Mouse (Mus musculus): Measurements from ENCODE around the gene Olfr772. TPM values are rescaled to one million over a fixed set of nuclear protein-coding genes. Genes with fewer than 3 reads are reported as not detected.

Gene Olfr772
- polyA plus RNA-seq (2017; shearing (Covaris generic)) = not detected

DNA sequence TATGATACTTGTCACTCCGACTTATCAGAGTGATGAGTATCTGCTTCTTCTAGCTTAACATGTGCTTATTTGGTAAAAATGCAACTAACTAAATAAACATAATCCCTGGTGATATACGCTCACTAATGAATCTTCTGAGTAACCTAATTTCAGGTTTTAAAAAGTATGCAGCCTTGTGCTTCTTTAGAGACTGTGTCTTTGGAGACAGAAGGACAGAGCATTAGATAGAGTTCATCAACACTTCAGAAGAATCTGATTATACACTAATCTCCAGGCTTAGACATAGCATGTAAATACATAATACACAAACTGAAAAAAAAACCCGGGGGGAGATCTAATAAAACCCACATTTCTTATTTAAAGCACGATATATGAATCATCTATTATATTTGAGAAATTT is at the start of gene Olfr772:
Gene Olfr772, minus strand, starts transcription at position 101 of the 400 bp plus-strand sequence.

DNA sequence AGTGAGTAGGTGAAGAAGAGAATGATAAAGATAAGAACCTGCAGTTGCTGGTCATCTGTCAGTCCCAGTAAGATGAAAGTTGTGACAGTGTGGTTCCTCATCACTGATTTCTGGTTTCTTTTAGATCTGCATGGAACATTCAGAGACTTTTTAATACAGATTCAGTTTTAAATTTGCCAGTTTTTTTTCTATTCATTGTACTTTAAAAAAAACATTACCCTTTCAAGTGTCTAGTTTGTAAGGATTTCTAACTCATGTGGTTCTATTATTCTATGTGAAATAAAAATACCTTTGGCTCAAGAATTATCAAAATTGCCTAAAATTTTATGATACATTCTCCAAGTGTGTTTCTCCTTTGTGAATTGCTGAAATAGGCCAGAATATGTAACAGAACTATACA is 9.6 kb upstream of the Olfr772 start, which contains the start of gene Olfr773:
Gene Olfr773, minus strand, starts transcription at position 101 of the 400 bp plus-strand sequence.

GRCm38 (mm10) chr10:129164651-129165050 is 13.1 kb downstream of the Olfr772 start, which contains the start of gene Olfr771:
TSS of gene Olfr771 (minus strand) at chr10:129164751.

DNA sequence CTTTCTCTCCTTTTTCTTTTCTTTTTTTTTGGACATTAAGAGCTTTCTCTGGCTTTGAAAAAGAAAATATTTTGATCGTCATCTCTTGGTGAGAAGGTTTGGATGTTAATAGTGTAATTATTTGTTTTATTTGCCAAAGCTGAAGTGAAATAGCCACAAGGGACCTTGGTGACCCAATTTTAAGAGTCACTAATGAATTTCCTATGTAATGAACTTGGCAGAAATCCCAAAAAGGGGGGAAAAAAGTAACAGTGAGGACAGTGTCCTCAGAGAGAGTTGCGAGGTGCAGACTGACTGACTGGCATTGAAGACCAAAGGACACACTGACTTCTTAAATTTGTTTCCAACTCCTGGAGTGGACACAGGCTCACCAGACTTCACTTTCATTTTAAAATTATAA is 38.8 kb downstream of the Olfr772 start, which contains the start of gene Olfr770:
Gene Olfr770, minus strand, starts transcription at position 101 of the 400 bp plus-strand sequence.

Other genes starting within 250 kb of the Olfr772 start
- 10 to 100 TPM; 10.4 to 15.0 TPM for gene Itga7, start 244.1 kb downstream of the Olfr772 start, polyA plus RNA-seq (2017; shearing (Covaris generic))
- gene Mettl7b, start 216.9 kb downstream of the Olfr772 start, polyA plus RNA-seq (2017; shearing (Covaris generic)) = under 1 TPM in 1 of 2 experiments, not detected in 1; 0.33 TPM
- gene Olfr9, start 188.5 kb downstream of the Olfr772 start, polyA plus RNA-seq (2017; shearing (Covaris generic)) = not detected
- not detected for gene Olfr763, start 167.1 kb downstream of the Olfr772 start, polyA plus RNA-seq (2017; shearing (Covaris generic))
- under 1 TPM in 1 of 2 experiments, not detected in 1; 0.16 TPM for gene Olfr764-ps1, start 138.0 kb downstream of the Olfr772 start, polyA plus RNA-seq (2017; shearing (Covaris generic))
- not detected for gene Olfr765, start 127.9 kb downstream of the Olfr772 start, polyA plus RNA-seq (2017; shearing (Covaris generic))
- gene Olfr766-ps1, start 108.9 kb downstream of the Olfr772 start, polyA plus RNA-seq (2017; shearing (Covaris generic)) = not detected
- under 1 TPM in 1 of 2 experiments, not detected in 1; 0.02 TPM for gene Olfr767, start 95.0 kb downstream of the Olfr772 start, polyA plus RNA-seq (2017; shearing (Covaris generic))
- not detected for gene Olfr768, start 78.5 kb downstream of the Olfr772 start, polyA plus RNA-seq (2017; shearing (Covaris generic))
- under 1 TPM in 1 of 2 experiments, not detected in 1; 0.11 TPM for gene Olfr769, start 60.1 kb downstream of the Olfr772 start, polyA plus RNA-seq (2017; shearing (Covaris generic))
- not detected for gene Olfr770, start 38.9 kb downstream of the Olfr772 start, polyA plus RNA-seq (2017; shearing (Covaris generic))
- not detected for gene Olfr771, start 13.2 kb downstream of the Olfr772 start, polyA plus RNA-seq (2017; shearing (Covaris generic))
- under 1 TPM in 1 of 2 experiments, not detected in 1; 0.25 TPM for gene Olfr773, start 9.5 kb upstream of the Olfr772 start, polyA plus RNA-seq (2017; shearing (Covaris generic))
- gene Olfr774, start 58.3 kb upstream of the Olfr772 start, polyA plus RNA-seq (2017; shearing (Covaris generic)) = not detected
- gene Olfr775, start 70.5 kb upstream of the Olfr772 start, polyA plus RNA-seq (2017; shearing (Covaris generic)) = not detected
- not detected for gene Olfr776, start 81.2 kb upstream of the Olfr772 start, polyA plus RNA-seq (2017; shearing (Covaris generic))
- gene Olfr777, start 93.6 kb upstream of the Olfr772 start, polyA plus RNA-seq (2017; shearing (Covaris generic)) = not detected
- under 1 TPM in 1 of 2 experiments, not detected in 1; 0.09 TPM for gene Olfr780, start 140.2 kb upstream of the Olfr772 start, polyA plus RNA-seq (2017; shearing (Covaris generic))
- gene Olfr781, start 150.9 kb upstream of the Olfr772 start, polyA plus RNA-seq (2017; shearing (Covaris generic)) = not detected
- not detected for gene Olfr782, start 170.9 kb upstream of the Olfr772 start, polyA plus RNA-seq (2017; shearing (Covaris generic))
- gene Olfr784, start 206.2 kb upstream of the Olfr772 start, polyA plus RNA-seq (2017; shearing (Covaris generic)) = not detected
- not detected for gene Olfr785, start 227.5 kb upstream of the Olfr772 start, polyA plus RNA-seq (2017; shearing (Covaris generic))
- not detected for gene Olfr786, start 249.4 kb upstream of the Olfr772 start, polyA plus RNA-seq (2017; shearing (Covaris generic))

Data from activated CD4-positive, CD25-positive, alpha-beta regulatory T cell (primary cell).